Mouse (Mus musculus) midbrain, embryonic 11.5 days (tissue): ENCODE measurements around the gene Vipr2. TPM values are rescaled to one million over a fixed set of nuclear protein-coding genes. Genes with fewer than 3 reads are reported as not detected.
A peak's percentile ranks its signal among the peaks of the same experiment; 100 is the strongest.

Experiments
- ATAC-seq: fragments of 200-750 bp; cut with Nextera tagmentation; 2 replicates; pipeline ENCODE4 v1.8.0; 2017; ENCODE audit warnings: moderate TSS enrichment, moderate library complexity; ENCODE audit not compliant: low FRiP score
- DNase-seq: peaks from one replicate; pipeline ENCODE4 v3.0.0; 2015; ENCODE audit warnings: low spot score; ENCODE audit errors: missing footprints
- H3K27ac ChIP-seq: fragments of 300-500 bp; sonication (generic); 2 replicates; pipeline ENCODE4 v1.5.1; 2014; ENCODE audit warnings: low read depth, low read length
- H3K27me3 ChIP-seq: fragments of 300-500 bp; sonication (generic); 2 replicates; pipeline ENCODE4 v1.6.1; 2014; ENCODE audit warnings: mild to moderate bottlenecking, low read length, moderate library complexity, mixed read lengths; ENCODE audit not compliant: control insufficient read depth, insufficient read depth
- H3K36me3 ChIP-seq: fragments of 300-500 bp; sonication (generic); 2 replicates; pipeline ENCODE4 v1.6.1; 2014; ENCODE audit warnings: mild to moderate bottlenecking, low read length, moderate library complexity, mixed read lengths; ENCODE audit not compliant: control insufficient read depth, insufficient read depth
- H3K4me1 ChIP-seq: fragments of 300-500 bp; sonication (generic); 2 replicates; pipeline ENCODE4 v1.6.1; 2014; ENCODE audit warnings: low read length; ENCODE audit not compliant: control insufficient read depth, insufficient read depth
- H3K4me2 ChIP-seq: fragments of 300-500 bp; sonication (generic); 2 replicates; pipeline ENCODE4 v1.6.1; 2014; ENCODE audit warnings: mild to moderate bottlenecking, moderate library complexity
- H3K4me3 ChIP-seq: fragments of 300-500 bp; sonication (generic); 2 replicates; pipeline ENCODE4 v1.5.1; 2014; ENCODE audit warnings: low read depth, low read length
- H3K9ac ChIP-seq: fragments of 300-500 bp; sonication (generic); 2 replicates; pipeline ENCODE4 v1.6.1; 2014; ENCODE audit warnings: low read length
- H3K9me3 ChIP-seq: fragments of 300-500 bp; sonication (generic); 2 replicates; pipeline ENCODE4 v1.6.1; 2016; ENCODE audit warnings: low read length; ENCODE audit not compliant: control insufficient read depth
- WGBS: fragments of 180-500 bp; shearing (Covaris S2); extraction: QIAGEN DNeasy Blood & Tissue Kit; methylation state at CpG from one replicate; pipeline ENCODE4 v1.1.7; 2014; 5-methylcytosine and 5-hydroxymethylcytosine counted together
- polyA plus RNA-seq: library from polyadenylated mRNA; unstranded; fragments of >200 nt; fragmentation: Nextera tagmentation; extraction: Ambion mirVana; gene quantifications from 2 replicates; pipeline ENCODE4 v1.2.1, GENCODE M21; 2014

Gene Vipr2
- 4.6 and 5.2 TPM in 2 replicates for polyA plus RNA-seq

DNA sequence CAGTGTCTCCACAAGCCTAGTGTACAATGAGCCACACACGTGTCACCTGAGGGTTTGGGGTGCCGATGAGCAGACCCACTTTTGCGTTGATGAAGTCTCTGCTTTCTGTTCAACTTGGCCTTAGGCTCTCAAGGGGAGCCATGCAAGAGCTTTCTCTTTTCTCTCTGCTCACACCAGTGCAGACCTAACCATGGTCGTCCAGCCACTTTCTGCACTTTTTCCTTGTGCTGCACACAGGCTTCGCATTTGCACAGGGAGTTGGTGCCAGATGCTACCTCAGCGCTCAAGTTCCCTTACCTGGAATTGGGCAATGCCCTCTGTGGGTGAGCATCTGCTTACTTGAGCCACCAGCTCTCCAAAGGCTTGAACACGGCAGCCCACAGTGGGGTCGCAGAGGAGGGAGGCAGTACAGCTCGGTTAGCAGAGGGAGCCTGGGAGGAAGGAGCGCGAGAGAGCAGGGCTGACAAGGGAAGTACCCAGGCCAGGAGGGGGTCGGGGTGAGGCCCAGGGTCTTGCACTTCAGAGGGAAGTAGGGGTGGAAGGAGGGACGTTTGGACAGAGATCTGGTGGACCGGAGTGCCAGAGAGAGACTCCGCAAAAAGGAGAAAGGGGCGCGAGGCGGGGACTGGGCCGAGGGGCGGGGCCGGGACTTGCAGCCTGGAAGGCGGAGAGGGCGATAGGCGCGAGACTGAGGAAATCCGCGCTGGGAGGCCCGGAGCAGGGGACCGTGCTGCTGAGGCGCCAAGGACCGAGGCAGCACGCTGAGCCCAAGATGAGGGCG, at the start of gene Vipr2:
Gene Vipr2 (plus strand): TSS at position 653 of the 781 bp plus-strand sequence.
- WGBS, result 6% methylated on average over 33 of the region's 33 CpGs
- Histone ChIP-seq H3K4me2 (peak within 1 kb of the TSS; percentile 86), H3K9me3 (no peaks in the 10 kb centered on the region), H3K4me1 (0 out of 2 replicates have a peak, but pooled peaks cover 3% of the 10 kb centered on the region), H3K27me3 (peaks cover 3% of the 10 kb centered on the region; the same call in 1 of the 2 replicates), H3K4me3 (peak within 1 kb of the TSS; percentile 58), H3K36me3 (no peaks in the 10 kb centered on the region), H3K9ac (peak within 1 kb of the TSS; percentile 79), H3K27ac (no peak within 1 kb of the TSS)
- ATAC-seq (peak; percentile 97), DNase-seq (peak; percentile 97)

DNA sequence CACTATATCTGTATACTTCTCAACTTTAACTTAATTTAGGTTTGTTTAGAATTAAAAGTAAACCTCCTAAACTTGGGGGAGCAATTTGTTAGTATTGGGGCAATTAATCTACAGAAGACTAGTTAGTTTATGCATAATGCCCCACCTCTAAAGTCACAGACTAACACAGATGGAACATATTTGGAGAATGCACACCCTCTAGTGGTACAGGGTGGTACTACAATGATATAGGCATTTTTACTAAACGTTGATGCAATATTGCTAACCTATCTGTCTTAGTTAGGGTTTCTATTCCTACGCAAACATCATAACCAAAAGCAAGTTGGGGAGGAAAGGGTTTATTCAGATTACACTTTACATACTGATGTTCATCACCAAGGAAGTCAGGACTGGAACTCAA, 49.4 kb upstream of the Vipr2 start:
- H3K36me3 ChIP-seq, result no peaks in the 10 kb centered on the region
- no peaks in the 10 kb centered on the region for H3K9me3 ChIP-seq
- no peak overlapping the region for H3K4me2 ChIP-seq
- 57% methylated on average over 2 of the region's 2 CpGs for WGBS
- H3K4me3 ChIP-seq, result no peak overlapping the region
- no peaks in the 10 kb centered on the region for H3K4me1 ChIP-seq
- no peak overlapping the region for H3K9ac ChIP-seq
- no peaks in the 10 kb centered on the region for H3K27me3 ChIP-seq
- ATAC-seq (no peak), DNase-seq (no peak)
- no peak overlapping the region for H3K27ac ChIP-seq

DNA sequence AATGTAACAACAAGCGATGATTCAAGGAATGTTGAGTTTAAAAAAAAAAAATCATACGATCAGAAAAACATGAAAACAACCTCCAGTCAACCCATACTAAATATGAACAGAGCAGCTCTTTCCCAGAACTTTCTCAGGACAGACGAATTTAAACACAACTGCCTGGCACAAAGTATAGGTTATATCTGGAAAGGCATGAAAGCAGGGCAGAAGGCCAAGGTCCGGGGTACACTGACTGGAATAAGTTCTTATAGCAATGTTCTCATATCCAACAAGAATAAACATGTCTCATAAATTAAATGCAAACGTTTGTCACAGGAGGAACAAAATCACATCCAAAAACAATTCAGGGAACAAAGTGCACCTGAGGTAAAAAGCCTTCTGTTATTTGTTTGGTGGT, 42.2 kb upstream of the Vipr2 start:
- no peak overlapping the region for H3K9ac ChIP-seq
- no peak overlapping the region for H3K27ac ChIP-seq
- 74% methylated on average over 5 of the region's 5 CpGs for WGBS
- H3K27me3 ChIP-seq, result no peaks in the 10 kb centered on the region
- ATAC-seq (no peak), DNase-seq (no peak)
- no peak overlapping the region for H3K4me3 ChIP-seq
- H3K36me3 ChIP-seq, result no peaks in the 10 kb centered on the region
- H3K4me1 ChIP-seq, result no peaks in the 10 kb centered on the region
- H3K9me3 ChIP-seq, result no peaks in the 10 kb centered on the region; the same call in 1 of the 2 replicates
- H3K4me2 ChIP-seq, result no peak overlapping the region

DNA sequence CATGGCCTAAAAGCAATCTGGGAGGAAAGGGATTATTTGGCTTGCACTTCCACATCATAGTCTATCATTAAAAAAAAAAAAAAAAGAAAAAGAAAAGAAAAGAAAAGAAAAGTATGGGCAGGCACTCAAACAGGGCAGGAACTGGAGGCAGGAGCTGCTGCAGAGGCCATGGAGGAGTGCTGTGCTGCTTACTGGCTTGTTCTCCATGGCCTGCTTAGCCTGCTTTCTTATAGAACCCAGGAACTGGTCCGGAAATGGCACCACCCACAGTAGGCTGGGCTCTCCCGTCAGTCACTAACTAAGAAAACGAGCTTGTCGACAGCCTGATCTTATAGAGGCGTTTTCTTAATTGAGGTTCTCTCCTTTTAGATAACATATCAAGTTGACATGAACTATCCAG, 32.7 kb upstream of the Vipr2 start:
- ATAC-seq, result no peak
- 91% methylated on average over 5 of the region's 5 CpGs for WGBS

DNA sequence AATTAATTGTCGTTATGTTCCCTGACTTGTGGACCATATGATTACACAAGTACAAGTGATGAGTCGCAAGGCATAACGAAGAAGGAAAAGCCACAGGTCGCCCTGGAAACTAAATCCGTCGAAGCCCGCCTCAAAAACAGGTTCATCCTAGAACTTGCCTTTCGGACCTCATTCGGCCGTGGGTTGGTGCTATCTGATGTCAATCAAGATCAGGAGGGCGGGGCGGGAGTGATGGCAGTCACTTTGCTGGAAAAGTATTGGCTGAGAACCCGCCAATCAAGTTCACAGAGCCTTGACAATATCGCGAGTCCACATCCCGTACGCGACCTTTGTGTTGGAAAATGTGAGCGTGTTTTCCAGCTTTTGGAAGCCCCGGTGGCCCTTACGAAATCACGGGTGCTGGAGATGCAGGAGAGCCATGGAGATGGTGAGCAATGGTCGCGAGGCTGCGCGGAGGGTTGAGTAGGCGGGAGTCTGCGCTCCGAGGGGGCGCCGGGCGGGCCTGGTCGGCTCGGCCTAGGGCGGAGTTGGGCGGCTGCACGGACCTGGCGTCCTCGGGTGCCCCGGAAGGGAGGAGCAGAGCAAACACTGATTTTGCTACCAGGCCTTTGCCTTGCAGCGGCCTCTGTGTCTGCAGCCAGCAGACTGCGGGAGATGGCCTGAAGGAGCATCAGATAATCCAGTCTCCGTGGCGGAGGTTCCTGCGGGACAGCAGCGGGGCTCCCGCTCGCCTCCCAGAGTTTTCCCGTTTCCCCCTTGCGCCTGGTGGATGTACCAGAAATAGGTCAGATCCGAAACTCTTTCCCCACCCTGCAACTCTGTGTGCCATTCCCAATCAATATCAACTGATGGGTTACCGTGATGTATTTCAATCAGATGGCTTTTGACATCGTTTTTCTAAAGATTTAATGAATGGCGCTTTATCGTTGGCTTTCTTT, 29.8 kb upstream of the Vipr2 start, which contains the start of gene Zfp386:
Gene Zfp386 (plus strand): TSS at position 285 of the 938 bp plus-strand sequence.
- ATAC-seq (peak; percentile 100), DNase-seq (peak; percentile 99)
- no peaks in the 10 kb centered on the region for H3K27me3 ChIP-seq
- H3K36me3 ChIP-seq, result peaks cover 10% of the 10 kb centered on the region
- WGBS, result 1% methylated on average over 51 of the region's 55 CpGs
- H3K4me2 ChIP-seq, result peak within 1 kb of the TSS; percentile 66
- peaks cover 8% of the 10 kb centered on the region for H3K4me1 ChIP-seq
- no peaks in the 10 kb centered on the region; the same call in 1 of the 2 replicates for H3K9me3 ChIP-seq
- peak within 1 kb of the TSS; percentile 96 for H3K9ac ChIP-seq
- H3K27ac ChIP-seq, result peak within 1 kb of the TSS; percentile 86
- peak within 1 kb of the TSS; percentile 85 for H3K4me3 ChIP-seq

More for the DNA sequence above, 32.7 kb upstream of the Vipr2 start:
- no peak overlapping the region for H3K27ac ChIP-seq
- H3K4me3 ChIP-seq, result no peak overlapping the region
- no peak overlapping the region for H3K4me2 ChIP-seq
- no peaks in the 10 kb centered on the region for H3K27me3 ChIP-seq
- no peak for DNase-seq
- H3K9ac ChIP-seq, result no peak overlapping the region
- H3K9me3 ChIP-seq, result no peaks in the 10 kb centered on the region
- H3K36me3 ChIP-seq, result peaks cover under 1% of the 10 kb centered on the region; the same call in 1 of the 2 replicates
- H3K4me1 ChIP-seq, result peaks cover 8% of the 10 kb centered on the region

DNA sequence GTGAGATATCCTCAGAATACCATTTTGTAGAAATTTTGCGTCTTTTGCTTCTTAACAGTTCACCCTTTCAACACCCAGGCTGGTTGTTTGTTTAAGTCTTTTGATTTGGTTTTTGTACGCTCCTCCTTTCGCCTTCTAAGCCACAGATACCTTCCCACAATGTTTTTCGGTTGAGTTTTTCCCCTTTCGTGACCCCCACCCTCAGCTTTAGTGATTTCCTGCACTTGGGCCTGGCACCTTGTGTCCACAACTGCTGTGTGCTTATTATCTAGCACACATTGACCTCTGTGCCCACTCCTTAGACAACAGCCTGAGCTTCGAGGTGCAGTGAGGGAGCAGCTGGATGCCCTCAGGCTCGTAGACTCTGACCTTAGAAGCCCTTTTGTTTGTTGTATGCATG, 28.8 kb upstream of the Vipr2 start:
- 62% methylated on average over 7 of the region's 7 CpGs for WGBS
- peaks cover 10% of the 10 kb centered on the region for H3K36me3 ChIP-seq
- ATAC-seq (no peak), DNase-seq (no peak)
- H3K27ac ChIP-seq, result no peak overlapping the region
- peak overlapping the region; percentile 96 for H3K9ac ChIP-seq
- peak overlapping the region; percentile 66 for H3K4me2 ChIP-seq
- H3K9me3 ChIP-seq, result no peaks in the 10 kb centered on the region; the same call in 1 of the 2 replicates
- H3K4me1 ChIP-seq, result peaks cover 8% of the 10 kb centered on the region
- H3K4me3 ChIP-seq, result peak overlapping the region; percentile 85
- no peaks in the 10 kb centered on the region for H3K27me3 ChIP-seq

DNA sequence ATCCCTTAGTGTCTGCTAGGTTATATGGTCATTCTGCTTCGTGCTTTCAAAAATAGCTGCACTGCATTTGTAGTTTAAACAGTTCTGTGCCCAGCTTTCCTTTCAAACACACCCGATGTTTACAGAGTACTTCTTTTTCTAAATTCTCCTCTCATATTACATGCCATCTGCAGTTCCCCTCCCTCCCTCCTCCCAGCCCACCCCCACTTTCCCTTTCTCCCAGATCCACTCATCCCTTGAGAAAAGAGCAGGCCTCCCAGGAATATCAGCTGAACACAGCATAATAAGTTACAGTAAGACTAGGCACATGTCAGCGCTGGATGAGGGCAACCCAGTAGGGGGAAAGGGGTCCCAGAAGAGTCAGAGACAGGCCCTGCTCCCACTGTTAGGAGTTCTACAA, 28.3 kb upstream of the Vipr2 start:
- peaks cover 2% of the 10 kb centered on the region; the same call in 1 of the 2 replicates for H3K9me3 ChIP-seq
- no peak for ATAC-seq
- WGBS, result 93% methylated on average over 3 of the region's 3 CpGs
- peaks cover 8% of the 10 kb centered on the region for H3K4me1 ChIP-seq
- H3K36me3 ChIP-seq, result peaks cover 11% of the 10 kb centered on the region
- H3K27ac ChIP-seq, result no peak overlapping the region
- no peaks in the 10 kb centered on the region for H3K27me3 ChIP-seq
- DNase-seq, result no peak
- no peak overlapping the region for H3K9ac ChIP-seq
- H3K4me2 ChIP-seq, result peak overlapping the region; percentile 66; the same call in 1 of the 2 replicates
- H3K4me3 ChIP-seq, result no peak overlapping the region; the same call in 1 of the 2 replicates

DNA sequence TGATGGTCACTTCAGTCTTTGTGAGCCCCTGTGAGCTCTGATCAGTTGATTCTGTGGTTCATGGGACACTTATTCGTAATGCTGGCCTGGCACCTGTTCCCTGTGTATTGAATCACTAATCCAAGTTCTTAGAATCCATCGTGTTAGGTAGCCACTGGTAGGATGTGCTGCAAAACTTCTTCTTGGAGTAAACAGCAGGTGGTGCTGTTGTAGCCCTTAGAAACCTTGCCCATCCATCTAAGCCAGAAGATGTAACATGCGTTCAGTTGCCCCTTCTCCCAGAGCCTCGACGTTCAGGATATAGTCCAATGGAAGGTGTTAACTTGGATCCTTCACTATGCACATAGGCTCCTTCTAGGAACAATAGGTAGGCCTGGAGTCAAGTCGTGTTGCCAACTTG, 27.8 kb upstream of the Vipr2 start:
- H3K36me3 ChIP-seq, result peaks cover 16% of the 10 kb centered on the region
- DNase-seq, result no peak

More for the DNA sequence above, 27.8 kb upstream of the Vipr2 start:
- Histone ChIP-seq H3K27ac (no peak overlapping the region), H3K9ac (no peak overlapping the region), H3K9me3 (peaks cover 7% of the 10 kb centered on the region; the same call in 1 of the 2 replicates), H3K4me2 (no peak overlapping the region), H3K4me1 (peaks cover 8% of the 10 kb centered on the region), H3K4me3 (no peak overlapping the region), H3K27me3 (no peaks in the 10 kb centered on the region)
- WGBS, result 87% methylated on average over 6 of the region's 6 CpGs
- ATAC-seq, result no peak
